Mouse (Mus musculus): Measurements from ENCODE around the gene Ldb2.

Ldb2 gene

DNA sequence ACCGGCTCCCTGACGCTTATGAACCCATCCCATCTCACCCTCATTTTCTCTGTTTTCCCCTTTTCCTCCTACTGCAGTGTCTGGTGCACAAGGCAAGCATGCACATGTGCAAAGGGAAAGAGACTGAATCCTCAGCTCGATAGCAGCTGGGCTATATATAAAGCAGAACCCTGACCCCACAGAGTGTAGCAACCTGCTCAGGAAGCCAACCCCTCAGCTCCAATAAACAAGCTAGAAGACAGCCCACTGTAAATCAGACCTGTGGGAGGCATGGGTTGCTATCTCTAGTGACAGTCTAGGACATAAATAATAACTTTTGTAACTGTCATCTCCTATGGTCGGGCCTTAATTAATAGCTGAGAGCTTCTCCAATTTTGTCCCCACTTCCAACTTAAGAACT lies 158.4 kb downstream of the Ldb2 start:
- DNase-seq: no peak

DNA sequence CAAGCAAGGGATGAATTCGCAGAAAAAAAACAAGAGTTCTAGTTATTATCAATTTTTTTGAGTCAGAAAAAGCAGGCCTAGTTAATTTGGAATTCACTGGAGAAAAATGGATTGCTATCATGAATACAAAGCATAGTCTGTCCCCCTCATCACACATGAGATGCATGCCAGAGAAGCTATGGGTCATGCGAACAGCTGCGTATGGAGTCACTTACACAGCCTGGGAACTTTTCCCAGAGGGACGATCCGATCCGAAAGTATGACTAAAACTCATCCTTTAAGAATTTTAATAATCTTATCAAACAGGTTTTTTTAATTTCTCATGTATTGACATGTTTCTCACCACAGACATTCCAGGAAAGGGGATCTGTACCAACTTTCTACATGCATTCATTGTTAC lies 163.9 kb downstream of the Ldb2 start:
- no peak for DNase-seq

GRCm38 (mm10) chr5:44629034-44629625 lies 170.3 kb downstream of the Ldb2 start:
- no peak for DNase-seq

- DNase-seq: no peak
Measured at GRCm38 (mm10) chr5:44627487-44627886, 172.0 kb downstream of the Ldb2 start.

DNA sequence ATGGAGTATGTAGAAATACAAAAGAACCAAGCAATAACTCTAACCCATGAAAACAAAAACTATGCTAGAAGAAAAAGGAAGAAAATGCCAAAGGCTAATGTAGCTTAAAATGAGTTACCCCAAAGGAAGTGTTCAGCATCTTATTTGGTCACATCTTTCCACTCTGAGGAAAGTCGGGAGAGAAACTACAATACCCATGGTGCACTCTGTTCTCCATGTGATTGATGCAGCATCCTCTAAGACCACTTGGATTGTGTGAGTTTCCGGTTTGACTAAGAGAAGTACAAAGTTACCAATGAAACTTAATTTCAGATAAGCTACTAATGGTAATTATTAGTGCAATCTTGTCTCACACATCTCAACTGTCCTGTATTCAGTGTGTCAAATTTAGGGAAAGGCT lies 172.6 kb downstream of the Ldb2 start:
- no peak for DNase-seq

DNA sequence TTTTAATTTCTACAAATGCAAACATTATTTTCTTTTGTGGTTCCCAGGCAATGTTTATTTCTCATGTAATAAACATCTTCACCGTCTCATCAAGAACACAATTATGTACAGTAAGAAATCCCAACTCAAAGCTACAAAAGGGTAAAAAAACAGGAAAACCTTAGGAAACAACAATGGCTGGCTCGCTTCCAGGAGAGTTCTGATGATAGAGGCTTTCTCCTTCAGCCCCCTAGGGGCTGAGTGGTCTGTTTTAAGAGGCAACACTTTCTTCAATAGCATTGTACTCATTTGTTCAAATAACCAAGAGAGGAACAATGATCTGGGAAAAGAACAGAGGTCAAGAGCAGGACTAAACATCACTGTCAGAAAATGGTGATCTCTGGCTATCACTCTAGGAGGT lies 173.4 kb downstream of the Ldb2 start:
- DNase-seq: peak; percentile 38

- no peak for DNase-seq
Measured at GRCm38 (mm10) chr5:44615677-44616076, 183.8 kb downstream of the Ldb2 start.

DNA sequence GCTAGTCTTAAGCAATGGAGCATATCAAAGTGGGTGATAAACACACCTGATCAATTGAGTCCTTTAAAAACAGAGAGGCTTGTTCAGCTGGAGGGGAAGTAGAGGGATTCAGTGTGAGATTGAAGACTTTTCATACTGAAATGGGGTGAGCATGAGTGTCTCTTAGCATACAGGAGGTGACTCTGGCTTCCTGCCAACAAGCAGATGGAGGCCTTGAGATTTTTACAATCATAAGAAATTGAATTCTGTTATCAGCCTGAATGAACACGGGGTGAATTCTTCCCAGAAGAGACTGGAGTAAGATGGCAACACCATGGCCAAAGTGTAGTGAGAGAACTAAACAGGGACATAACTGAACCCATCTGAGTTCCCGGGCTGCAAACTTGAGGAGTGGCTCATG lies 190.6 kb downstream of the Ldb2 start:
- DNase-seq: no peak

GRCm38 (mm10) chr5:44601340-44601739 lies 198.1 kb downstream of the Ldb2 start:
- no peak for DNase-seq

DNA sequence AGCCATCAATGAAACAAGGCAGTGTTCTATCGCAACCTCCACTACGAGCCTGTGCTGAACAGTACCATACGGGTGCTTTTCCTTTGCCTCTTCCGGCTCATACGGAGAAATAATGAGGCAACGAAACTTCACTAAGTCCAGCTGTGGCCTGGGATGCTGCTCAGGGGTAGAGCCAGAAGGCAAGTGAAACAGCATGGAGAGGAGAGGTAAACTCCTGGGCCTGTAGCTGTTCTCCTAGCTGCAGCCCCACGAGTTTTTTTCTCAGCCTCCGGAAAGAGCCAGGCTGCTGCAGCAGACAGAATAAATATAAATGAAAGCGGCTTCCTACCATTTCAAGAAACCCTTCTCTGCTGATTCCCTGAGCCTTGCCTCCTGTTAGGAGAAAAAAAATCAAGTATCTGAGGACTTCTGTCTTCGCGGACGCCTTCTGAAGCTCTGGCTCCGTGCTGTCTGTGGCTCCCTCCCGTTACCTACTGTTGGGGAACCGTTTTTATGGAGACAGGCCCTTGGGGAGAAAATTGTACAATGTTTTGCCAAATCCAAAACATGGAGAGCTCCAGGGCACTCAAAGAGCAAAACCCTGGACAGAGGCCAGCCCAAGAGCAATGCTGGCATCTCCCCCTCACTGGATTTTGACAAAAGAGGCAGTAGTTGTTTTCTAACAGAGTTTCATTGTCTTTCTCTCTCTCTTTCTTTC lies 205.8 kb downstream of the Ldb2 start:
- no peak for DNase-seq

DNA sequence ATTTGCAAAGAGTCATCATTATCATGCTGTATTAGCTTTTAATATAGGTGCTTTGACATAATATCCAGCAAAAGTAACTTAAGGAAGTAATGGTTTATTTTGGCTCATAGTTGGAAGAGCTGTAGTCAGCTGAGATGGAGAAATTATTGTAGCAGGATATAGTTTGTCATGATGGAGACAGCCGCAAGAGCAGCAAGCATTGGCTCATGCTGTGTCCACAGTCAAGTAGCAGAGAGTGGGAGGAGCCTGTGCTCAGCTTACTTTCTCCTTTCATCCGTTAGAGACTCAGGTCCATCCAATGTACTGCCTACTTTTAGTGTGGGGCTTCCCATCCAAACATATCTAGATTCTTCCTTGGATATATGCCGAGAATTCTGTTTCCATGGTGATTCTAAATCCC lies 208.7 kb downstream of the Ldb2 start:
- DNase-seq: no peak

DNA sequence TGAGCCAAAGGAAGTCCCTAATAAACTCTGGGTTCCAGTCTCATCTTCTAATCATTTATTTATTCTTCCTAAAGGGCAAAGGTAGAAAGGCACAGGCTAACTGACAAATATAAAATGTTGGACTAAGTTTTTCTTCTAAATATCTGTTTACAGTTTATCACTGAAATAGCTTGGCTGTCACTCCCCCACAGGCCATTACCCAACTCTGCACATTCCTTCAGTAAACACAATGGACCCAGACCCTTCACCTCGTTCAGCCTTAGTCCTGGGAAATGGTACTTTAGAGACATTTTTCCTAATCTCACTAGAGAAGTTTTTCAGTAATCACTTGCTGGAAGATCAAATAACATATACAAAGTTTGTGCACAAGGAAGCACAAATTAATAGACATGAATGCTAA lies 210.2 kb downstream of the Ldb2 start:
- DNase-seq: no peak

DNA sequence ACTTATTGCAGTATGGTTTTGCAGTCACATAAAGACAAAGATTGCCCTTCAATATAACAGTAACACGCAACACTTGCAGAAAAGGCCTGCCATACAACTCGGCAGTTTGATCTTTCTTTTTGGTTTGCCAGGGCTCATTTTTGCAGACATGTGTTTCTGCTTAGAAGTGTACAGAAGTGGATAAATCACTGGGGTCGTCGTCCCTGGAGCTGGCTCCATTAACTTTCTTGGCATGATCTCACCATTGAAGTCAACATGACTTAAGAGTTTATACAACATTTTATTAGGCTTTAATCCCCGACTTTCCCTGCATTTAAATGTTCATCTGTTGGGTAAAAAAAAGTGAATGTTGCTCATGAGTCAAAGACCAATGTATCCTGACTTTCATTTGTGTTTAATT lies 212.9 kb downstream of the Ldb2 start:
- DNase-seq: no peak

DNA sequence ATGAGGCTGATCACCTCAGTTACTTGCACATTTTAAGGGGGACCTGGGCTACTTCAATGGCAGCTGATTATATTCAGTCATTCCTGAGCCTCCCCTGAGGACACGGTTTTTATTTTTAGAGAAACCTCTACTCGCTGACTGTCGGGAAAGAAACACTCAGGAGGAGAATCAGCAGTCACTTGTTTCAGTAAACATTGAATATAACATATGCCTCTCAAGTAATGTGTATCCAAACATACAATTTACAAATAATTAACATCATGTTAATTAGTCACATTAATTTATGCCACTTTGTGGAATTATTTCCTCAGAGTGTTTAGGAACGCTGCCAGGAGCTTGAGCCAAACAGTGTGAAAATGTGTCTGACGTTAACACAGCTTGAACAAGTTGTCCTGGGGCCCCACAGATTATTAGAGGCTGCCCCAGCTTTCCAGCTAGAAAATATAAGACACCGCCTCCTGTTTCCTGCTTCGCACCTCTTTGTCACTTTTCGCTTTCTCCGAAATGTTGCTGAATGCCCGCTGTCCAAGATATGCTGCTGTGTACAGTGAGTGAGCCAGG lies 219.5 kb downstream of the Ldb2 start:
- no peak for DNase-seq

GRCm38 (mm10) chr5:44576682-44577349 lies 222.7 kb downstream of the Ldb2 start:
- DNase-seq: no peak

DNA sequence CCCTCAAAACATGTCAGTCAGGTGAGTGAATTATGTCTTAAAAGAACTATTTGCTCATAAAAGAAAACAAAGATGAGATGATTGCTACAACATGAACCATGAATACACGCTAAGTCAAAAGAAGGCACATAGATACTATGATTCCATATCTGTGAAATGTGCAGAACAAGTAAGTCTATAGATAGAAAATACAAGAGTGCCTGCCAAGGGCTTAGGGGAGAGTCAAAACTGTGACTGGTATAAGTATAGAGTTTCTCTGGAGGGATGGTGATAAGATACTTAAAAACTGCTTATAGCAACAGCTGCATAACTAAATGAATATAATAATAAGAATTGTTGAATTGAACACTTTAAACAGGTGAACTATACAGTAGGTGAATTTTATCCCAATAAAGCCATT lies 224.8 kb downstream of the Ldb2 start:
- no peak for DNase-seq

DNA sequence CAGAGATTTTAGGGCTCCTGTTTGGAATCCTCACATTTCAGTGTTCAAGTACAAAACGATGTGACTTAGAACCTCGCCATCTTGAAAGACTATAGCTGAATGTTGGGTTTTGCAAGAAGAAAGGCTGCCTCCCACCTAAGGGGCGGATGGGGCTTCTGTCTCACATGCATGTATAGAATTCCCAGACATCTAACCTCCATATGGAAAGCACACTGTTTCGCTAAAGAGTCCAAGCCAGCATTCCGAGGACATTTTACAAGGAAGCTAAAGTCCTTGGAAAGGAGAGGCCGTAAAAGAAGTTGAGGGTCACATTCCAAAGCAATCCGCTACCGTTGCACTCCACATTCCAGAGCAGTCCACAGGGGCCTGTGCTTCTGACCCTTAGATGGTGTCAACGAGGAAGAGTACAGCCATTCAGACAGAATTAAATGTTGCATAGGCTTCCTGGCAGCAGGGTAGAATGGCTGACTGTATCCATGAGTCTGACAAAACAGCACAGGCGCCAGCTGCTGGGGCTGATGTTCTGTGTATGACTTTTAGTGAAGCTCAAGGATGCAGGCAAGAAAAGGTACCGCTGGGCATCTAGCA lies 245.6 kb downstream of the Ldb2 start:
- DNase-seq: peak; percentile 18

DNA sequence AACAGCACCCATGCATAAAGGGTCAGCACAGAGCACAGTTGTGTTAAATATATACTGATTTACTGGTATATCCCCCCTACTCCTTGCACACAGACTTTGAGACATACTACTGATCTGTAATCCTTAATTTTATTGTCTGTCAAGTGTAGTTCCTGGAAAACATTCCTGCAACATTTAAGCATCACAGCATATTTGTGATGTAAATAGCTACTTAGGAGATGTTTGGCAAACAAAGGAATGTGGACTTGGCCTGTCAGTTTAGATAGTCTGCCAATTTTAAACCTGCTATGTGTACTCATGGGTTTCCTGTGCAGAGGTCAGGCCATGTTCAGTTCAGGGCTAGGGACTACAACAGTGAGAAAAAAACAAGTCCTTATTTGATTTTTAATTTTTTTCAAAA lies 246.3 kb downstream of the Ldb2 start:
- DNase-seq: no peak

DNA sequence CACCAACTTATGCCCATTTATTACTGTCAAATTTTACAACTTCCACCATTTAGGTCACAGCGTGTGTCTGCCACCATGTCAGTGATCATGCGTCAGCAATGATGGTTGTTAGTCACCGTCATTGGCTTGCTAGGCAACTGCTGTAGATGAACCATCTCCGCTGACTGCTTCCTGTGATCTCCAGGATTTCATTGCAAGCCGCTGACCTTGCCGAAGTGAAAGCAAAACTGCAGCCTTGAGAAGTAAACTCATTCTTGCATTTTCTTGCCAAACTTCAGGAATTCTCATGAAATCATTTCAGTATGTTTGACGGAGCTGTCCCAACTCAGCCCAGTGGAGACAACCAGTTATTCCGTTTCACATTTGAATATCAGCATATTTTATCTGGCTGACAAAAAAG lies 247.4 kb downstream of the Ldb2 start:
- DNase-seq: no peak

DNA sequence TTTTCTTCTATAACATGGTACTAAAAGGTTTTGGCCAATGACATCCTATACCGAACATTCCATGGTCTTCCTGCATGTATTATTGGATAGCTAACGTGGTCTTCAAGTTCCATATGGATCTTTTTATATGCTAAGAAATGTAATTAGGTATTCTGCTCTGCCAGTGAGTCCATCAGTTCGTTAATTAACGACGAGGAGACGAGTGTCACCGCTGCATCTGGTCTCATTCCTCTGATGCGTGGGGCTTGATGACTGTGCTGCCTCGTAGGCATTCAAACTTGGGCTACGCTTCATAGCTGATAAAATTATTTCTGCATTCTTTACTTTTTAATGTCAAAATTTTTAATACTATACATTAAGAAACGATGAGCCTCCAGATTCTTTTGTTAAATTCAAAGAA lies 251.0 kb downstream of the Ldb2 start:
- DNase-seq: no peak

DNA sequence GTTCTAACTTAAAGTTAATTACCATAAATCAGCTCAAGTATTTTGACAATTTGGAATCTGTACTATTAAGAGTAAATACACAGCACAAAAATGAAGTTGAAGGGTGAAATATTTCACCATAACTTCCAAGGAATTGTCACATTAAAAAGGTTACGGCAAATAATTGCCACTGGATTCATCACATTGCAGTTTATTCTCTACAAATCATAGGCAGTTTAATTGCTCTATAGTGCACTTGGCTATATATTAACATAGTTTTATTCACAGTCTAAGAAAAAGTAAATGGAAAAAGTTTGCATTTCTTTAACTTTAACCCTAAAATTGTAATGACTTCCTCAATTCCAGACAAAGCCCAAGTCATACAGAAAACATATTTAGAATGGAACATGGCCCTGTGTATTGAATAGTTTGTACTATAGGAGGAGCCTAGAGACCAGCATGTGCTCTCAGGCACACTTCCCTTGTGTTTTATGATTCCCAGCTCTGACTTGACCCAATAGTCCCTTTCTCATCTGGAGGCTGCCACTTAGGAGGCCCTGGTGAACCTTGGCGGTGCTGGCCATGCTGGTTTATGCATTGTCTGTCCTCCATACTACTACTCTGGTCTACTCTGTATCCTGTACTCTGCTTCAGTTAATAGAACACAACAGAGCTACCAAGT lies 255.9 kb downstream of the Ldb2 start:
- no peak for DNase-seq

DNA sequence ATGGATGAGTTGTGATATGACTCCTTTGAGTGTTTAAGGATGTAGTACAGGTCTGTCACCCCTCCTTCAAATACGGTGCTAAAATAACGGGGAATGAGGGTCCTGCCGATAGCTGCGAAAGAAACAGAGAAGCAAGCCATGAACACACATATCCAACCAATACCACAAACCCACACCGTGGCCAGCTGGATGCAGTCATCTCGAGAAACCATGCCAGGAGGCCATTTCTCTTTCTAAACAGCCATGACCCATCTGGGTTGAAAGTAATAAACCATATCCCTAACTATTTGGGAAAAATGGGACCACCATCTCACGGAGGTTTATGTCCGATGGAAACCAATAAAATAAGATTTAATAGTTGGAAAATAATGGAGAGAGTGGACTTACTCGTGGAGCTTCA lies 257.7 kb downstream of the Ldb2 start:
- DNase-seq: no peak

GRCm38 (mm10) chr5:44538687-44539086 lies 260.8 kb downstream of the Ldb2 start:
- DNase-seq: no peak
